Mouse (Mus musculus): ENCODE data around the gene Zmynd8.

GRCm38 (mm10) chr2:165832720-165833119 lies 66.1 kb downstream of the Zmynd8 start:
- TF ChIP-seq MAFK (IDR thresholded peaks at IDR 0.05; ENCODE audit: insufficient read depth, low read depth, low read length) (no peak), ZNF384 (IDR thresholded peaks at IDR 0.05; ENCODE audit: low read depth, low read length) (no peak), CHD2 (IDR thresholded peaks at IDR 0.05; ENCODE audit: low read depth, low read length) (no peak), HCFC1 (IDR thresholded peaks at IDR 0.05; ENCODE audit: borderline replicate concordance, insufficient read depth, low read length) (no peak), ZC3H11A (IDR thresholded peaks at IDR 0.05; ENCODE audit: borderline replicate concordance, low read depth, low read length) (no peak)

Measured in ES-E14 (cell line).